Mouse (Mus musculus) ES-E14 (cell line): Measurements from ENCODE around the gene Ppm1m. TPM values are rescaled to one million over a fixed set of nuclear protein-coding genes. Genes with fewer than 3 reads are reported as not detected.

Experiments
- DNase-seq: peaks from one replicate; pipeline ENCODE4 v3.0.0-alpha.2; 2013; ENCODE audit warnings: low read depth, low spot score
- H3K27ac ChIP-seq: 2 replicates; pipeline ENCODE4 v1.5.1; 2012; ENCODE audit warnings: low read depth, mild to moderate bottlenecking, low read length, moderate library complexity, mixed read lengths; ENCODE audit not compliant: poor library complexity, insufficient read depth, severe bottlenecking
- H3K36me3 ChIP-seq: 2 replicates; pipeline ENCODE4 v1.6.1; 2012; ENCODE audit warnings: mild to moderate bottlenecking, low read length, moderate library complexity, mixed read lengths; ENCODE audit not compliant: control insufficient read depth, poor library complexity, insufficient read depth, severe bottlenecking
- H3K4me1 ChIP-seq, 2 experiments: fragments of 150-350 bp in 1 of 2; sonication (generic) in 1 of 2; 2 replicates each; pipeline ENCODE4 v1.6.1; 2012; ENCODE audit warnings: low read length in 2 of 2, mild to moderate bottlenecking in 1 of 2, mixed read lengths in 1 of 2; ENCODE audit not compliant: control insufficient read depth in 2 of 2, insufficient read depth in 2 of 2, poor library complexity in 1 of 2
- H3K4me3 ChIP-seq, 2 experiments: fragments of 150-350 bp in 1 of 2; sonication (generic) in 1 of 2; 2 replicates each; pipeline ENCODE4 v1.5.1; 2012; ENCODE audit warnings: low read length in 2 of 2, low read depth in 1 of 2, mild to moderate bottlenecking in 1 of 2, mixed read lengths in 1 of 2; ENCODE audit not compliant: insufficient read depth in 1 of 2, poor library complexity in 1 of 2, severe bottlenecking in 1 of 2
- H3K9ac ChIP-seq: 2 replicates; pipeline ENCODE4 v1.6.1; 2012; ENCODE audit warnings: low read depth, mild to moderate bottlenecking, low read length, mixed read lengths; ENCODE audit not compliant: poor library complexity, insufficient read depth, severe bottlenecking
- H3K9me3 ChIP-seq: fragments of 150-350 bp; sonication (generic); 2 replicates; pipeline ENCODE4 v1.6.1; 2012; ENCODE audit warnings: low read depth, mild to moderate bottlenecking, low read length; ENCODE audit not compliant: control insufficient read depth, insufficient read depth
- CHD2 ChIP-seq: IDR thresholded peaks from 2 replicates; pipeline ENCODE4 v1.6.1; 2014; ENCODE audit warnings: mild to moderate bottlenecking, low read depth, low read length, inconsistent platforms
- HCFC1 ChIP-seq: IDR thresholded peaks from 2 replicates; pipeline ENCODE4 v1.6.1; 2012; ENCODE audit warnings: low read length, inconsistent platforms, borderline replicate concordance; ENCODE audit not compliant: insufficient read depth
- MAFK ChIP-seq: IDR thresholded peaks from 2 replicates; pipeline ENCODE4 v1.6.1; 2014; ENCODE audit warnings: mild to moderate bottlenecking, low read depth, low read length, inconsistent platforms; ENCODE audit not compliant: insufficient read depth
- ZC3H11A ChIP-seq: IDR thresholded peaks from 2 replicates; pipeline ENCODE4 v1.6.1; 2012; ENCODE audit warnings: low read depth, mild to moderate bottlenecking, inconsistent platforms, low read length, borderline replicate concordance
- ZNF384 ChIP-seq: IDR thresholded peaks from 2 replicates; pipeline ENCODE4 v1.6.1; 2012; ENCODE audit warnings: low read depth, low read length, inconsistent platforms
- in situ Hi-C, 2 experiments: fragments of 600-800 bp; cut with MboI; formaldehyde crosslinking; loops; one replicate each; pipeline ENCODE4 v1.15.1; 2025; ENCODE audit warnings: low sequenced_read_pairs in 2 of 2, inconsistent platforms in 1 of 2; ENCODE audit not compliant: unreplicated experiment in 2 of 2
- total RNA-seq: library from RNA; depleted of rRNA; stranded (reverse); fragments of 300-350 nt; gene quantifications from 2 replicates; pipeline ENCODE4 v1.2.3, GENCODE M21; 2012

The Ppm1m gene
- total RNA-seq, 1 experiment, result 40.6 TPM

DNA sequence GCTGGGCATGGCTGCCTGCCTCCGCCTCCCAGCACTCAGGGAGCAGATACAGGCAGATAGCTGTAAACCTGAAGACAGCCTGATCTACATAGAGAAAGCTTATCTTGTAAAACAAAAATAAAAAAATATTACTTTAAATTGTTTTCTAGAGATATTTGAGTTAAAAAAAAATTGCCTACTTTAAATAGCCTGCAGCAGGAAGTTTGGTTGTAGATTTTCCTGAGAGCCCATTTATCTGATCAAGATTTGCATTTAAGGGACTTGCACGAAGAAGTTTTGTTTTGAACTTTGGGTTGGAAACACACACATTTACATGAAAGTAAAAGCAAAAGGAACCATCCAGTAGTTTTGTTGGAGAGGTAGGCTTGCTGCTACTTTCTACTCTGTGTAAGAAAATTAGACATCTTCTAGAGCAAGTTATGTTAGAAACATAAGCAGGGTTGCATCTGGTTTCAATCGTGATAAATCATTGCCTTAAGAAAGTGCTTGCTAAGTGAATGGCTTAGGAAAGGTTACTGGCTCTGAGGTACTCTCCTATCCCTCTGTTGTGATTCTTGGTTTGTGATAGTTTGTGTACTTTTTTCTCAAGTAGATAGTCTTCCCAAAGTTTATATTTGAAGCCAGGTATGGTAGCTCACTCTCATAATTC is 23.9 kb downstream of the Ppm1m start:
- TF ChIP-seq CHD2 (no peak), HCFC1 (no peak), MAFK (no peak), ZNF384 (no peak), ZC3H11A (no peak)
- no peak for DNase-seq
- in situ Hi-C loops, result no loop called here
- Histone ChIP-seq H3K4me3 (no peak overlapping the region), H3K36me3 (peaks cover 30% of the 10 kb centered on the region), H3K27ac (no peak overlapping the region), H3K9me3 (no peaks in the 10 kb centered on the region), H3K9ac (no peak overlapping the region), H3K4me1 (peaks cover 9 to 11% of the 10 kb centered on the region in 2 experiments)

GRCm38 (mm10) chr9:106173363-106173762 is 26.2 kb downstream of the Ppm1m start:
- H3K36me3 ChIP-seq, result peaks cover 19% of the 10 kb centered on the region
- no peak overlapping the region for H3K27ac ChIP-seq
- TF ChIP-seq MAFK, result no peak
- TF ChIP-seq CHD2, result no peak
- TF ChIP-seq ZC3H11A, result no peak
- no peak for TF ChIP-seq HCFC1
- H3K9me3 ChIP-seq, result no peaks in the 10 kb centered on the region
- H3K4me3 ChIP-seq, result peak overlapping the region in 1 of 2 experiments; percentile 40; a peak in 2 of 4 replicates
- H3K4me1 ChIP-seq, result peaks cover 10 to 12% of the 10 kb centered on the region in 2 experiments
- H3K9ac ChIP-seq, result peak overlapping the region; percentile 52; the same call in 1 of the 2 replicates
- in situ Hi-C loops, result no loop called here
- no peak for DNase-seq

GRCm38 (mm10) chr9:106172527-106172926 is 27.0 kb downstream of the Ppm1m start:
- no peak overlapping the region; the same call in 1 of the 2 replicates for H3K27ac ChIP-seq
- H3K9ac ChIP-seq, result no peak overlapping the region
- no peak for DNase-seq

DNA sequence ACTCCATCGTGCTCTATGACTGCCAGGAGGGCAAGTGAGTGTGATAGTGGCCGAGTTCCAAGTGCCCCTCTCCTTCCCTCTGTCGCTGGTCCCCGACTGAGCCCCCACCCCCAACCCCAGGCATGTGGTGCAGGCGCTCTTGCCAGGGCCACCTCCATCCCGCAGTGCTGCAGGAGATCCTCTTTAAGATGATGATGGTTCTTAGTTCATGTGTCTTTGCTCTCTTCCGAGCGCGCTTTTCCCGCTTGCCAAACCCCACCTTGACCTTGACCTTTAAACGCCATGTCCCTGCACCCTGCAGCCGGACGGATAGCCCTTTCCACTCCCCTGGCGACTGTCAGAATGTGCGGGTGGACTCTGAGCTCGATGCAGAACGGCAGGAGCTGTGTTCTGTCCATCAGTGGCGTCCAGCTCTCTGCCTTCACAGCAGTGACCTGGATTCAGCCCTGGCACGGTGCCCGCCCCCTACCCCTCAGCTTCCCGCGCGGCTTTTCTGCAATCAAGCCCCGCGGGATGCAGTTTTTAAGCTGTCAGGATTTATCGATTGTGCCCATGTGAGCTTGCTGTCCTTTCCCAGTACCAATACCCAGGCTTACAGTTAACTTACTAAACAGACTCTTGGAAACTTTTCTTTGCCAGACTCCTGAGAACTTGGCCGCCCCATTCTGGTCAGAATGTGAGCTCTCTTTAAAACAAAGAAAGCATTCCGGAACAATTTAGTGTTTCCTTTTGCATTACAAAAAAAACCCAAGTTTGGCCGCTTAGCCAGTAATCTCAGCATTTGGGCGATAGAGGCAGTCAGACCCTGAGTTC is 28.0 kb downstream of the Ppm1m start:
- DNase-seq, result peak; percentile 70
- peak overlapping the region; percentile 87 to 100 for H3K4me3 ChIP-seq
- TF ChIP-seq MAFK (no peak), ZC3H11A (no peak), CHD2 (0 out of 2 replicates have a peak, but pooled peaks have one; percentile 15)
- H3K27ac ChIP-seq, result peak overlapping the region; percentile 97
- peaks cover 9 to 12% of the 10 kb centered on the region in 2 experiments for H3K4me1 ChIP-seq
- H3K9me3 ChIP-seq, result no peaks in the 10 kb centered on the region
- peaks cover 7% of the 10 kb centered on the region for H3K36me3 ChIP-seq
- in situ Hi-C loops, result no loop called here
- H3K9ac ChIP-seq, result peak overlapping the region; percentile 100

More at GRCm38 (mm10) chr9:106172527-106172926, 27.0 kb downstream of the Ppm1m start:
- Histone ChIP-seq H3K36me3 (peaks cover 12% of the 10 kb centered on the region), H3K9me3 (no peaks in the 10 kb centered on the region), H3K4me1 (peaks cover 9 to 10% of the 10 kb centered on the region in 2 experiments), H3K4me3 (peak overlapping the region; percentile 87 to 100)
- in situ Hi-C loops, result no loop called here
- TF ChIP-seq ZNF384, result no peak
- TF ChIP-seq CHD2, result no peak
